Mouse (Mus musculus): ENCODE results near the gene Acbd3. TPM values are rescaled to one million over a fixed set of nuclear protein-coding genes. Genes with fewer than 3 reads are reported as not detected.

Acbd3 gene
- 5.5 and 6.4 TPM in 2 replicates for polyA plus RNA-seq (2012; rRNA removed; ENCODE audit: low replicate concordance)

DNA sequence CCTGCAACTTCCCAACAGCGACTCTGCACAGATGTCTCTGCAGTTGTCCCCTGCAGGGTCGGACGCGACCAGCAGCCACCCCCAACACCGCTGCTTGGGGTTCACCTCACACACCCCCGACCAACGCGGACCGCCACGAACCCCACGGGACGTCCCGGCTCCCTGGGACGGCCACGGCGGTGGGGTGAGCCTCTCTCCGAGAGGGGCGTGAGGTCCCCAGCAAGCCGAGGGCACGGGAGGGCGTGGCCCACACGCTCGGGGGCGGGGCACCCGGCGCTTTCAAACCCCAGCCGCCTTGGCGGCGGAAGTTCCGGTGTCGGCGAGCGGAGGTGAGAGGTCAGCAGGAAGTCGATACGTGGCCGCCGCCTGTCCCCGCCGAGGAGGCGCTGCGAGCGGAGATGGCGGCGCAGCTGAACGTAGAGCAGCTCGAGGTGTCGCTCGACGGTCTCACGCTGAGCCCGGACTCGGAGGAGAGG is at the start of gene Acbd3:
Gene Acbd3, plus strand, starts transcription at position 340 of the 476 bp plus-strand sequence.

GRCm38 (mm10) chr1:180696626-180697352 is 29.1 kb upstream of the Acbd3 start, which contains the start of gene Mixl1:
Gene Mixl1 (minus strand): TSS chr1:180697034.

Other genes with a start within 250 kb of the Acbd3 start
- gene Stum, start 242.5 kb upstream of the Acbd3 start, polyA plus RNA-seq (2012; rRNA removed; ENCODE audit: low replicate concordance): 12.1 and 18.9 TPM in 2 replicates
- 3.9 and 9.0 TPM in 2 replicates for gene Parp1, start 157.1 kb upstream of the Acbd3 start, polyA plus RNA-seq (2012; rRNA removed; ENCODE audit: low replicate concordance)
- 1.2 and 1.3 TPM in 2 replicates for gene Lin9, start 84.9 kb upstream of the Acbd3 start, polyA plus RNA-seq (2012; rRNA removed; ENCODE audit: low replicate concordance)
- gene Mixl1, start 29.0 kb upstream of the Acbd3 start, polyA plus RNA-seq (2012; rRNA removed; ENCODE audit: low replicate concordance): not detected in 2 replicates
- 83.1 TPM in 2 replicates for gene H3f3a, start 87.9 kb downstream of the Acbd3 start, polyA plus RNA-seq (2012; rRNA removed; ENCODE audit: low replicate concordance)
- 1.9 and 2.2 TPM in 2 replicates for gene Sde2, start 125.1 kb downstream of the Acbd3 start, polyA plus RNA-seq (2012; rRNA removed; ENCODE audit: low replicate concordance)
- not detected in 2 replicates for gene Lefty2, start 167.1 kb downstream of the Acbd3 start, polyA plus RNA-seq (2012; rRNA removed; ENCODE audit: low replicate concordance)
- 28.4 and 32.0 TPM in 2 replicates for gene Pycr2, start 178.2 kb downstream of the Acbd3 start, polyA plus RNA-seq (2012; rRNA removed; ENCODE audit: low replicate concordance)
- gene Lefty1, start 209.0 kb downstream of the Acbd3 start, polyA plus RNA-seq (2012; rRNA removed; ENCODE audit: low replicate concordance): 4.3 and 5.2 TPM in 2 replicates
- 16.7 and 35.3 TPM in 2 replicates for gene Tmem63a, start 216.3 kb downstream of the Acbd3 start, polyA plus RNA-seq (2012; rRNA removed; ENCODE audit: low replicate concordance)